Mouse (Mus musculus): ENCODE results near the gene Wfdc3.

DNA sequence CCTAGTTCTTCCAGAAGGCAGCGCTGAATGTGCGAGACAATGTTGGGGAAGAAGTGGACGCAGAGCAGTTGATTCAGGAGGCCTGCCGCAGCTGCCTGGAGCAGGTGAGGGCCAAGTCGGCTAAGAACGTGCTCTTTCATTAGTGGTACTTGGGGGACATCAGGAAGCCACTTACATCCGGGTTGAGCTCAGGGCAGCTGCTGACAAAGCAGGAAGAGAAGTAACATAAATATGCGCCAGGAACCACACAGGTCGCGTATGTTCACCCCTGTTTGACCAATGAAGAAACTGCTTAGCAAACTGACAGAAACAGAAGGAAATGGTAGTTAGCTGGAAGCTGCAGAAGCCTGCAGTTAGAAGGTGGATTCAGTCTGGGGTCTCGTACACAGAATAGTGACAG is 8.4 kb upstream of the Wfdc3 start:
- TF ChIP-seq CTCF (conservative IDR thresholded peaks at IDR 0.05; ENCODE audit: insufficient read depth, insufficient read length, low read depth, low read length) (no peak), POLR2A (IDR thresholded peaks at IDR 0.05; ENCODE audit: low read depth, low read length) (no peak)
